Mouse (Mus musculus): ENCODE data around the gene Ube2t. TPM values are rescaled to one million over a fixed set of nuclear protein-coding genes. Genes with fewer than 3 reads are reported as not detected.

The Ube2t gene
- total RNA-seq, 2 experiments from 2014 or later = 2.4 to 4.2 TPM

DNA sequence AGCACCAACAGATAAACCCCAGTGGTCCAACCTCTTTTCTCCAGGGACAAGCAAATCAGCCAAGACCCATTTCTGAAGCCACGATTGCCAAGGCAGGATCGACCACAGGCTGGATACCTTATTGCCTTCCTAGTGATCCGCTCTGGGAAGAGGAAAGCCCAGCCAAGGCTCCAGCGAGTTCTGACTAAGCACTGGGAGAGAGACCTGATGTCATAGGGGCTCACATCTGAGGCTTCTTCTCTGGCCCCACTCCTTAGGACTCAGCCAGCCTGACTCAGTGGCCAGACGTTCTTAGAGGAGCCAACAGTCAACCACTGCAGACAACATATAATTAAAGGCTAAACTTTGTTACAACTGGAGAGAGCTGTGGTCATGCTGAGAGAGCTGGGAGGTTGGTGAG lies 59.6 kb downstream of the Ube2t start:
- intact Hi-C loops (cut with DNase I) = no loop called here
- DNase-seq (ENCODE audit: low spot score in 2 of 2) = no peak

DNA sequence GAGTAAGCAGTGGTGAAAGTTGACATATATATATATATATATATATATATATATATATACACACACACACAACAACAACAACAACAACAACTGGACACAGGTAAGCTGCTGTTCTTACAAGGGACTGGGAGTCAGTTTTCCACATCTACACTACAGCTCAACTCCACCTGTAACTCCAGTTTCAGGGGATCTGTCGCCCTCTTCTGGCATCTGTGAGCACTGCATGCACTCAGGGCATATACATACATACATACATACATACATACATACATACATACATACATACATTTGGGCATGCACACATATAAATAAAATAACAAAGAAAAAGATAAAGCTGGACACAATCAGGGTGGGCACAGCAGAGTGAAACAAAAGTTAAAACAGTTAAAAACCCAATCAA lies 61.2 kb downstream of the Ube2t start:
- DNase-seq (ENCODE audit: low spot score in 2 of 2) = no peak
- intact Hi-C loops (cut with DNase I) = no loop called here

Other genes starting within 250 kb of the Ube2t start
- gene Ppp1r12b, start 6.6 kb upstream of the Ube2t start, total RNA-seq (2021) = 10 to 100 TPM; 75.6 to 88.7 TPM
- gene Lgr6, start 142.7 kb downstream of the Ube2t start, total RNA-seq (2021) = 1 to 10 TPM; 1.6 to 1.7 TPM
- gene Ptpn7, start 170.1 kb downstream of the Ube2t start, total RNA-seq (2021) = under 1 TPM; 0.35 to 0.59 TPM
- 100 to 1,000 TPM; 252 to 292 TPM for gene Arl8a, start 184.3 kb downstream of the Ube2t start, total RNA-seq (2021)
- 100 to 1,000 TPM; 173 to 208 TPM for gene Gpr37l1, start 205.1 kb downstream of the Ube2t start, total RNA-seq (2021)